Mouse (Mus musculus): ENCODE data around the gene Dclk2.

Dclk2 gene

DNA sequence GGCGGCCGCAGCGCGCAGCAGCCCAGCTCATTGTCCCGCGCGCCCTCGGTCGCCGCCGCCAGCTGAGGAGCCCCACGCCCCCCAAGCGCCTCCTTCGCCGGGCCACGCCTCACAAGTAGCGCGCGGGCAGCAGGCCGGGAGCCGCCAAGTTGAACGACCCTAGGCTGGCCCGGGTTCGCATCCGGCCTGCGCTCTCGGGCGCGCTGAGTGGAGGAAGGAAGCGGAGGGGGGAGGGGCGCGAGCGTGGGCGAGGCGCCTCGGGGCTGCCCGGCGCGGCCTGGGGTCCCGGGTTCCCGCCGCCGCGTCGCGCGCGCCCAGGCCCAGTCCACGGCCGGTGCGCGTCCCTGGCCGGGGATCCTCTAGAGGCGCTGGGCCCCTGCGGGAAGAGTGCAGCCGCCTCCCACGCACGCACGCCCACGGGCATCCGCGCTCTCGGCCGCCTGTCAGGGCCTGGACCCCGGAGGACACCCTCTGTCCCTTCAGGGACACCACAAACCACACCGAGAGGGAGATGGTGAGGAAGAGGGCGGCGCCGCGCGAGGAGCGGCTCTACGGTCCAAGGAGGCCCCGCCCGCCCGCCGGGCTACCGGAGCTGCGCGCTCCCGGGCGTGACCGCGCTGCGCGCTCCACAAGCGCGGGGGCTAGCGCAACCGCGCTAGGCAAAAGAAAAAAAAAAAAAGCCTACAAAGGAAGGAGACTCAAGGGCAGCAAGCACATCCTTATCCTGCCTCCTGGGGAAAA, at the start of gene Dclk2:
Gene Dclk2, minus strand, starts transcription at position 510 of the 741 bp plus-strand sequence.
- peak; percentile 87 for DNase-seq

DNA sequence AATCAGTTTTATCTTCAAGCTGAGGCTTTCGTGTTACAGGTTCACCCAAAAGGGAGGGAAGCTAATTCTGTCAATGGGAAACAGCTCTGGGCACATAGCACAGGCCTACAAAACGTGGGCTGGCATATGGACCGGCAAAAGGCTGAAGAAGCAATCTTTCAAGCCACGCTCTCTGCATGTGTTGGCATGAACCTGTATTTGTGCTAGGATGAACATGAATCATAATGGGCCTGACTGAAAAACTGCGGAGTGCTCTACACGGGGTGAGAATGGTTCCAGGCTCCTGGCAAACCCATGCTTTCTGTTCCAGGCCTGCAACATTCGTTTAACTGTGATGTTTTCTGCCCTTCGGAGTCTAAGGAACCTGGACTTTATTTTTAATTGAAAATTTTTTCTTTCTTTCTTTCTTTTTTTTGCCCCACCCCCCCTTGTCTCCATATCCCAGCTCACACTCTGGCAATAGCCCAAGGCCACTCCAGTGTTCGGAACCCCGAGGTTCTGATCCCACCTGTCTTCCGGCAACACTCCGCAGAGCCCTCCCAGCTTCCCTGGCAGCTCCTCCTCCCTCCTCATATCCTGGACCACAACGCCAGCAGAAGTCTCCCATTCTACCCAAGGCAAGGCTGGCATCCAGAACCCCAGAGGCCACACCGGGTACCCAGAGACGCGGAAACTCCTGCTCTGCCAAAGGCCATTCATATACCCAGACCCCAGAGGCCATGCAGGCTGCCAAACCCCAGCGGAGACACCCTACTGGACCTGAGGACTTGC, 42.2 kb upstream of the Dclk2 start:
- DNase-seq, result no peak

DNA sequence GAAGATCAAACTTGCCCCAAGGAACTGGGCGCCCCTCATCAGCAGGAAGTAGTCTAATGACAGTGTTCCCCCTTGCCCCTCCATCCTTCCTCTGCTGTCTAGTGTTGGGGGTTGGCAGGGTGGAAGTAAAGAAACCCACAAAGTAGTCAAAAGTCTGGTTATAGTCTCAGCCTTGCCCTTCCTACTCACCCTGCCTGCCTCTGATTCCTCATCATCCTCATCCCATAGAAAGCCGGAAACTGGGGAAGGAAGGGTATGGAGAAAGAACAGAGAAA, 40.7 kb upstream of the Dclk2 start:
- no peak for DNase-seq

DNA sequence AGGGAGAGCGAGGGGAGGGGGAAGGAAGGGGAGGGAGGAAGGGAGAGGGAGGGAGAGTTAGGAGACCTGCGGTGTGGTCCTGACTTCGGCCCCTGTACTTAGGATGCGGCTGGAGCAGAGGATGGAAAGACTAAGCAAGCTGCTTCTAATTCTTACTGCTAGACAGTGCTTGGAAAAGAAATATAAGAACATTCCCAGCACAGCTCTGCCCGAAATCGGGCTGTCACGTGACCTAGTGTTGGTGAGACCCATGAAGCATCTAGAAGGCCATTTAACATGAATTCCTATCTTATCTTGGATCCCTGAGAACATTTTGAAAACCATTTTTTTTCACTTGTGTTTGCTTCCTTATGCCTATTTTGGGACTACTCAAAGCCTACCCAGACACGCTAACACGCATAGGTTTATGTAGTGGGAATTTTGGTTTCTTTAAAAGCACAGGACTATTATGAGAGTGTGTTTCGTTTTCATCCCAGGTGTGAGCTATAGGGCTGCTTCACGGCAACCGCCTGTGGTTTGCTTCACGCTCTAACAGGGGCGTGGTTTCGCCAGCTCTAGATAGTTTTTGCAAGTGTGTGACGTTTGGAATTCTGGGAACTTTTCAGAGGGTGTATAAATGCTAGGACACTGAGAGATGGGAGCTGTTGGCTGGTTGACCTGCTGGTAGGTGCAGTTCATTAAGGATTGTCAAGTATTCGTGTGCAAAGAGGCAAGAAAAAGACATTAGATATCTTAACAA, 40.2 kb upstream of the Dclk2 start:
- DNase-seq, result no peak

DNA sequence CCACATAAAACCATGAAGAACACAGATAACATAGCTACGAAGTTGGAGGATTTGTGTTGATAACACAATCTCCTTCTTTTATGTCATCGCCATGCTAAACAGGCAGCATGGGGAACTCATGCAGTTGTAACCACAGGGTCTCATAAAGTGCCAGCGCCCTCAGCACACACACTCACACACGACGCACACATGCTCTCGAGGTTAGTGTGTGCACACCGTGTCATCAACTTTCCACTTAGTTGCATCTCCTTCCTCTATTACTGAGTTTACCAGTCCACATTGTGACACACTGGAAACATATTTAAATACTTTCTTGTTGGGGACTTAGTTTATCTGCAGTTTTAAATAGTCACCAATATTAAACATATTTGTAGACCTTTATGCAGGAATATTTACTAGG, 38.4 kb upstream of the Dclk2 start:
- no peak for DNase-seq

DNA sequence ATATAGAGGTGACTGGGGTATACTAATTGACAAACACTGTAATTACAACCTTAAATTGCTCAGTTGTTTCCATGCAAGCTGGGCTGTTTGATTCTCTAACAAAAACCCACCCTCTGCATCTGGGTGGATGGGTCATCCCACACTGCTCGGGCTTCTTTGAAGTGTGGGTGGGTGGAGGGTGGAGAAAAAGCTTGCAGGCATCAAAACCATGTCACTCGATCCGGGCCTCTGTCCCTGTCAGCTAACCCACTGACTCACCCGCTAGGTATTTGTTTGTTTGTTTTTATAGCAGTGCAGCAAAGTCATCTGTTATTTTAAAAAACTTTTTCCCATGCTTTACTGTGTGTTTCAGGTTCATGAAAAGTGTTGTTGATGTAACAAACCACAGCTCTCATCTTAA, 34.7 kb upstream of the Dclk2 start:
- DNase-seq, result no peak

DNA sequence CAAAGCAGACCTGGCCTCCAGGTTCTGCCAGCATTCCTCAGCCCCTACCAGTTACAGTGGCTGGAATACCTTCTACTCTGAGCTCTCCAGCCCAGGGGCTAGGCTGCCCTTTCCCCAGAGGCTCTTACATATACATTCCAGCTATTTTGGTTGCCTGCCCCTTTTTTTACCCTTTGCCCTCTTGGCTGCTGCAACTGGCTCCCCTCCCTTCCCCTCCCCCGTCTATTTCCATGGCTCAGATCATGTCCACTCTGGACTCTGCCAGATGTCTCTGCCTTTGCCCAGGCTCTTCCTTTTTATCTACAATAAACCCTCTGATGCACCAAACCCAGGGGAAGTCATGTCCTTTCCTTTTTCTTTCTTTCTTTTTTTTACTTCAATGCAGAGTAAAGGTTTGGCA, 33.9 kb upstream of the Dclk2 start:
- no peak for DNase-seq

DNA sequence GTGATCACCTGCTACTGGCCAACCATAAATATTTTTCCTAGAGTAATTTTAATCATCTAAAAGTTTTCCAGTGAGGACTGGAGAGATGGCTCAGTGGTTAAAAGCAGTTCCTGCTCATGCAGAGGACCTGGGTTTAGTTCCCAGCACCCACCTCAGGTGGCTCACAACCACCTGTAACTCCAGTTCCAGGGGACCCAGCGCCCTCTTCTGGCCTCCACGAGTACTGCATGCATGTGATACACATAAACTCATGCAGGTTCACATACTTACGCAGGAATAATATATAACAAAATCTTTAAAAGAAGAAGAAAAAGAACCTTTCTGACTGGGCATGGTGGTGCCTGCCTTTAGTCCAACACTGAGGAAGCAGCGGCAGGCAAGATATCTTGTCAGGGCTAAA, 33.2 kb upstream of the Dclk2 start:
- no peak for DNase-seq

DNA sequence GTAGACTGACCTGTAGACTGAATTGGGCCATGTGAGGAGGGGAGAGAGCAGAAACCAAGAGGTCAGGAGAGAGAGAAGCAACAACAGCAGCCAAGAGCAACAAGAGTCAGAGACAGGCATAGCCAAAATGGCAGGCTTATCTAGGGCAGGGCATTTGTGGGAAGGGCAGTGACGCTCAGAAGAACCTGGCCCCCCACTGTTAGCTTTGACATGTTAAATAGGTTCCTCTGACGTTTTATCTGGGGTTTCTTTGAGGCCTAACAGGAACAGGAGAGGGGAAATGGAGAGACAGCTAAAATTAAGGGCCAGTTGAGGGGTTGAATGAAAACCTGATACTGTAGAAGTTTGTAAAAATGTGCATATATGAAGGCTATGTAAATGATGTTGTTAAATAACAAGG, 30.0 kb upstream of the Dclk2 start:
- DNase-seq, result no peak

DNA sequence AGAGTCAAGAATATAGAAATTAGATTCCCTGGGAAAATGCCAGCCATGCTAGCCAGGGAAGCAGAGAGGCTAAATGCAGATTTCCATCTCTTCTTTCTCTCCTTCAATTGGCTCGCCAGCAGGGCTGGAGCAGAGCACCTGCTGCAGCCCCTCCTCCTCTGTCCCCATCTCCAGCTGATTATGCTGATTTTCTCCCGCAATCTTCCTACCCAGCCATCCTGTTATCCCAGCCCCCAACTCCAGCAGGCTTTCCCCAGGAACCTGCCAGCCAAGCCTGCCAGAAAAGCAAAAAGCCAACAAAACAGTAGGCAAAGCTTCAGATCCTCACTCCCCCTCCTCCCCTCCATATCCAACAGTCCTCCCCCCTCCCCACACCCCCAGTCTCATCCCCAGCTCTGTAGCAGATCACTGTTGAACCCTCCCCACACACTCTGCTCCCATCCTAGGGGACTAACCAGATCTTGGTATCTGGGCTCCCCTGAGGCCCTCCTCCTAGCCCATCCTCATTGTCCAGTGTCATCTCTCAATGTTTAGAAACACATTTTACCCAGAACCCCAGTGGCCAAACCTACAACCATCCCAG, 15.7 kb upstream of the Dclk2 start:
- no peak for DNase-seq

DNA sequence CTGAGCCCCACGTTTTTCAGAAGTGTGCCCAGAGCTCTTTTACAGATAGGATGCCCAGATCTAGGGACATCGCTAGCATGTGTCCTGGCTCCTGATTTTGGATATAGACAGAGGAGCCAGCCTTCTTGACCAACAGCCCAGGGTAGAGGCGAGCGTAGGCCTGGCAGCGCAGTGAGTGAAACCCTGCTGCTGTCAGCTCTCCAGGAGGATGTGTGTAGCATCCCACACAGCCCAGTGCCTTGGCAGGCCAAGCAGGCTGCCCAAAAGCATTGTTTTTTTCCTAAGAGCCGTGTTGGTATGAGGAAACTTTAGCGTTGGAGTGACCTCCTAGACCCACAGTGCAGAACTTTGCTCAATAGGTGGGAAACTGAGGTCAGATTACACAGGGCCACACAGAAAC, 12.8 kb upstream of the Dclk2 start:
- no peak for DNase-seq

DNA sequence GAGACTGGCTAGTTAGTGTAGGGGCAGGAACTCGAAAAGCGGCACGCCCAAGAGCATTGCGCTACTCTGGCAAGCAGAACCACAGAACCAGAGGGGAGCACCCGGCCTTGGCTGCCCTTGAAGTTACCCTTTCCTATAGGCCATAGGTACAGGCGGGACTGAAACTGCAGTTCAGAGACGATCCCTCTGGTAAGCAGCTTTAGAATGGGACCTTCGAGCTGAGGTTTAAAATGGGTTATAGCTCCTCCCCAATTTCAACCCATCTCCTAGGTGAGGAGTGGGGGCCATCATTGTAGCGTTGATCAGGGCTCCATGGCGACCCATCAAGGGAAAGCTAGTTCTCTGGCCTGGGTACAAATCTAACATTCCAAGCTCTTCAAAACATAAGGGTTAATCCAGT, 3.0 kb upstream of the Dclk2 start:
- no peak for DNase-seq

DNA sequence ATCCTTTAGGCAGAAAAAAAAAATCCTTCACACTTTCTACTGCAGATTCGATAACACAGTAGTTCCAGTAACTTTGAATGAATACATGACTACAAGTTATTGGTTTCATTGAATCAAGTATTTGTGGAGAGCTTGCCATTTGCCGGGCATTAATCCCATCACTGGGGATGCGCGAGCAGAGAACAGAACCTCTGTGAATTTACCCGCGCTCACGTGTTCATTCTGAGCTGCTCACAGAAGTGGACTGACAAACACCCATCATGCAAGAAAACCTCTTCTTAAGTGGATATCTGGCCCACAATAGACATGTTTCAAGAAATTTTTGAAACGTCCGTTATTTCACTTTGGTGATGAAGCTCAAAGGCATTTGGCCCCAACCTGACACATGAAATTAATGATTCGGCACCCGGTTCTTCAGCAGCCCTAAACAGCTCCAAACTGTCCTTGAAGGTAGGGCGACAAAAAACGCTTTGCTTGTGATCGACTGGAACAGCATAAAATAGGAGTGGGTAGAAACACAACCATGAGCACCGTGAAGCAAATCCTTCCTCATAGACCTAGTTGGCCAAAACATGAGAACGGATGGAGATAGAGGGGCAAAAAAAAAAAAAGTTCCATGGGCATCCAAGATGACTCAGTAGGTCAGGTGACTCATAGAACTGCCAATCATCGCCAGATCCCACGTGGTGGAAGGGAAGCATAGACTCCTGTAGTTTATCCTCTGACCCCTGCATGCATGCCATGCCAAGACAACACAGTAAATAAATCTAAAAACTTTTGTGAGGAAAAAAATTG, 726 bp upstream of the Dclk2 start:
- no peak for DNase-seq

DNA sequence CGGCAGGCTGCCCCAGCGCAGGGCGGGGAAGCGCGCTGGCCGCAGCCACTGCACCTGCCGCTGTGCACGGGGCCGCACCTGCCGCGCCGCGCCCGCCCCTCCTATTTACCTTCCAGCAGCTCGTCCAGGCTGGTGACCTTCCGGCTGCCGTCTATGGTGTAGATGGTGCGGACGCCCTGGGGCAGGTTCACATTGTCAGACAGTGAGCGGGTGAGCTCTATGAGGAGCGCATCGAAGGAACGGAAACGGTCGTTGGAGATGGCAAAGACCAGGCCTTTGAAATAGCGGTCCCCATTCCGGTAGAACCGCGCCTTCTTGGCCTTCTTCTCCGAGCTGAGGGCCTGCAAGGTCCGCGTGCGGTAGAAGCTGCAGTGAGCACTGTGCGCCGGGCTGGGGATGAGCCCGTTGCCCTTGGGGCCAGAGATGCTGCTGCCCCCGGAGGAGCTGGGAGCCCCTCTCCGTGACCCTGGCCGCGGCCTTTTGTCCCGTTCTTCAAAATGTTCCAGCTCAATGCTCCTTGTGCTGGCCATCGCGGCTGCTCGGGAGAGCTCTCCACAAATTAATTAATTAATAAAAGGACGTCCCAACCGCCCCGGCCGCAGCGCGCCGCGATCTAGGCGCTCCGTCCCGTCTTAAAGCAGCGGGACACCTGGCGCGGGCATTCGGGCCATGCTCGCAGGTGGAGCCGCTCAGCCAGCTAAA, 860 bp downstream of the Dclk2 start:
- peak; percentile 42 for DNase-seq

DNA sequence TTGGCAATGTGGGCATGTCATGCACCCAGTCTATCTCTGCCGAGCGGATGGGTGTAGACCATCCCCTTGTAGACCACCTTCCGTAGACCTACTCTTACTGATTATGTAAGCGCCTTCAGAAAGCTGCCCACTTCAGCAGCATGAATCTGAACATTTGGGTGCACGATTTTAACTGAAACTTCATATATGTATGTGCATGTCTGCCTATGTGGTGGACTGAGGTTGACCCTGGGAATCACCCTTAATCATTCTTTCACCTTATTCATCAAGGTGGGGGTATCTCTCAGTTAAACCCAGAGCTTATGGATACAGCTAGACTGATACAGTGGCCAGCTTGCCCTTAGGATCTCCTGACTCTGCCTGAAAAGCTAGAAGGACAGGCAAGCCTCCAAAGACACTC, 3.6 kb downstream of the Dclk2 start:
- no peak for DNase-seq

DNA sequence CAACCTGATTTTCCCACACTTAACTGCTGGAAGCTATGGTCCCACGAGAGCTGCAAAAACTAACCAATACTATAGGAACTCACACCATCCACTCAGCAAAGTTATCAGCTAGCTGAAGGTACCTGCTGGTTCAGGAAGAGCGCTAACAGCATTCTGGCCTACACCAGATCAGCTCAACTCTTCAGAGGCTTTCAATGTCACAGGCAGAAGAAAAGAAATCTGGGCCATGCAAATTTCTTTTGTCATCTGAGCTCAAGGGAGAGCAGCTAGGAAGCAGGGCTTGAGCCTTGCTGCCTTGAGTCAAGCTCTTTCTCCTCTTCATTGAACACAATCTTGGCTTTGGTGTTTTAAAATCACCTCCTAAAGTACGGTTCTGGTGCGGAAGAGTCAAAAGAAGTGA, 4.0 kb downstream of the Dclk2 start:
- DNase-seq, result no peak

DNA sequence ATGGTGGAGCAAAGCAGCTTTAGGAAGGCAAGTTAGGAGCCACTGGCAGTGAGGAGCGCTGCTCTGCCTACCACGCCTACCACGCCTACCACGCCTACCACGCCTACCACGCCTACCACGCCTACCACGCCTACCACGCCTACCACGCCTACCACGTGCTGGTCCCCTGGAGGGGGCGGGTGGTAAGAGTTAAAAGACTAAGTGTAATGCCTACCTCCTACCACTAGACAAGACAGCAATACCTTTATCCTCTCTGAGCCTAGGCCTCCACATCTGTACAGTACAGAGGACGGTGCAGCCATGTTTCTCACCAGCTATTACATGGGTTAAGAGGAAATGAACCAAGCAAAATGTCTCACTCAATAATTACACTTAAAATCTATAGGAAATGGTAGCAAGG, 5.4 kb downstream of the Dclk2 start:
- no peak for DNase-seq

DNA sequence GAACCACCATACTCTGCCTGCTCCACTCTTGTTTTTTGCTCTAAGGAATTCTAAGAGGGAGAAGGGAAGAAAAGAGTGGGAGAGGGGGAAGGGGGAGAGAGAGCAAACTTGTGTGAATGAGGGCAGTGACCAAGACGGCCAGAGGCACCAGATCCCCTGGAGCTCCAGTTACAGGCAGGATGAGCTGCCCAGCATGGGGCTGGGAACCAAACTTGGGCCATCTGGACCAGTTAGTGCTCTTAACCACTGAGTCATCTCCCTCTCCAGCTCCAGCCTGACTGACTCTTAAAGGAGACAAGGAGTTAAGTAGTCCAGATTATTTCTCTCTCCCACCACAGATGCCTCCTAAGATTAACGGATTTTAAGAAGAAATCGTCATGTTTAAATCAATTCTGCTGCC, 6.3 kb downstream of the Dclk2 start:
- no peak for DNase-seq

DNA sequence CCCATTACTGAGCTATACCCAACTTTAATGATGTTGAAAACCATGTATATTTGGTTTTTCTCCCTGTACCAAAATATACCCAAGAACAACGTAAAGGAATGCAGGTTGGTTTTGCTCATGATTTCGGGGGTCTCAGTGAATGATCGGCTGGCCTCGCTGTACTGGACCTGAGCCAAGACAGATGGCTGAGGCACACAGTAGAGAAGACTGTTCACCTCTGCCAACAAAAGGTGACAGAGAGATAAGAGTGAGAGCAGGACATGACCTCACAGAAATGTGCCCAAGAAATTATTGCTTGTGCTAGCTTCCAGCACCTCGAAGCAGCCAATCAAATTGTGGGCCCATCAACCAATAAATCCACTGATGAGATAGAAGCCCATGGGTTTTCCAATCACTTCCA, 22.3 kb downstream of the Dclk2 start:
- no peak for DNase-seq

DNA sequence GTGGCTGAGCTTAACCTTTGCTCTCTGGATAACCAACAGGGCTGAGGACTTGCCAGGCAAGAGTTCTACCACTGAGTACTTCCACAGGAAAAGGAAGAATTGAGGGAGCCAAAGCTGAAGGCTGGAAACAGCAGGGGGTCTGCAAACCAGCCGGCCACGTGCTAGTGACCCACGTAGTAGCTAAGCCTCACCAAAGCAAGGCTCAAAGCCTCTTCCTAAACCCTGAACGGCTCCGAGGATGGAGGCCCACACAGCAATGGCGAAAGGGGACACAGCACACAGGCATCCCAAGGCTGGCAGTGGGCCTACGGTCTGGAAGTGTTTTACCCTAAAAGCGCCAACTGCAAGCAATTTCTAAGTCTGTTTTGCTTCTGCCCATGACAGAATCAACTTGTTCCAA, 23.1 kb downstream of the Dclk2 start:
- no peak for DNase-seq

DNA sequence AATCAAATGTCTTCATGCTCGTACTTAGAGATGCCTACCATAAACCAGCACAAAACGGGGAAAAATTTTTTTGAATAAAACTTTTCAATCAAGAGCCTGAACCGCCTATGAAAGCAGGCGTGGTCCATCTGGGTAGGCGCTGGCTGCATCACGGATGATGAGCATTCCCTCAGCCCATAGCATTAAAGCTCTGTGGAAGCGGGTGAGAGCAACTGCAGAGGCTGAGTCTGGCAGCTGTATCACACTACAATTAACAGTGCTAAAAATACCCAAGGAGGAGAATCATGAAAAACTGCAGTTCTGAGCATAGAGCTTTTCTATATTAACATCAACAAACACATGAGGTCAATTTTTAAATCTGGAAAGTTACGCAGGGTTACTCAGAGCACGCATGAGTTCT, 23.6 kb downstream of the Dclk2 start:
- DNase-seq, result no peak

DNA sequence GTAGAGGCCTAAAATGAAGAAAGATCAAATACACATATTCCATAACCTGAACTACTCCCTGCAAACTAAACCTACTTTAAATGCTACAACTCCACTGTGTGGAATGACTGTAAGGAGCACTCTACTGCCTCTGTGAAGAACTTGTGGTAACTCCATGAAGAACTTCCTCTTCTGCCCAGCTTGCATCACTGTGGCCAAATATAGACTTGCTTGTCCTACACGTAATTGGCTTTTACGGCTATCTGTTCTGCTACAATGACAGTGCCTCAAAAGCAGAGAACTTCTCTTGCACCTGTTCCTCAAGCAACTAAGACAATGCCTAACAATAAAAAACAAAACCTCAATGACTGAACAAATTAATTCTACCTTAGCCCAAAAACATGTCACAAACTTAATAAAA, 26.2 kb downstream of the Dclk2 start:
- no peak for DNase-seq
